ENCODE assay signal across 20 mouse cellular contexts in genomic region chr4:3241351-3241750, GRCm38 (mm10). TPM values are rescaled to one million over a fixed set of nuclear protein-coding genes. Genes with fewer than 3 reads are reported as not detected.
"Had no signal": no experiment of that assay in that cellular context is flagged by ENCODE, and none has a peak within 500 bp of the region (broad histone marks: within the 10 kb centered on the region; RNA-seq: fewer than 3 reads in every experiment).

No protein-coding gene starts in this region.

RNA-seq across cellular contexts. Expression of gene Vmn1r3, which starts 56.2 kb away (rescaled TPM):
- total RNA-seq: layer of hippocampus, adult 18-20 months; layer of hippocampus, postnatal 14 days; left cerebral cortex, adult 8-10 months; left cerebral cortex, postnatal 14 days; left cerebral cortex, postnatal 4 days; megakaryocyte progenitor cell, adult 5-6 weeks; midbrain, postnatal 0 days had no signal
- polyA plus RNA-seq: intestine, postnatal 0 days; kidney, adult 2 months; kidney, embryonic 14.5 days; limb, embryonic 12.5 days; liver, embryonic 13.5 days; liver, embryonic 16.5 days; lung, adult 2 months; lung, embryonic 16.5 days; midbrain, embryonic 12.5 days; midbrain, postnatal 0 days; neural tube, embryonic 12.5 days; small intestine, adult 2 months; spleen, adult 2 months; stomach, postnatal 0 days had no signal
